Mouse (Mus musculus) heart, adult 18-20 months (tissue): ENCODE measurements around the gene Afg1l. TPM values are rescaled to one million over a fixed set of nuclear protein-coding genes. Genes with fewer than 3 reads are reported as not detected.

Source experiments
- DNase-seq, 2 experiments: peaks; one replicate each; pipeline ENCODE4 v3.0.0; 2021 to 2022; ENCODE audit warnings: mixed read lengths in 1 of 2
- total RNA-seq, 2 experiments: library from RNA; stranded (reverse); gene quantifications; 2 replicates each; pipeline ENCODE4 v1.2.3; 2021

The Afg1l gene
- total RNA-seq, 2 experiments from 2014 or later: 31.8 to 32.7 TPM

DNA sequence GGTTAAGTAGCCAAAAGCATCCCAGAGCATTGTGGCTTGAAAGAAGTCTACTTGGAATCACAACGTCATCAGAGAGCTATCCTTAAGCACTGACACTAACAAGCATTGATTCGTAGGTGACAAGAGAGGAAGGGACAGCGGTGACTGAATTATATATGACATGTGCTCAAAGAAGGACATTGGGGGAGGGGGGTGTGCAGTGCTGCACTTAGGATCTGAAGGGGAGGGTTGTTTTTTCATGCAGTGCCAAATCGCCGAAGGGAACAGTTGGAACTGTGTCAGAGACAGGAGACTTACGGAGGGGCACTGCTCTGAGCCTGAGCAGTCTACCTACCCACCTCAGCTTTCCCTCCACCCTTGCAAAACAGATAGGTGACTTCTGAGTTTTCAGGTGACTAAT lies 94.7 kb downstream of the Afg1l start:
- DNase-seq: no peak

- no peak for DNase-seq
Observed at GRCm38 (mm10) chr10:42364216-42364615, 114.1 kb downstream of the Afg1l start.

DNA sequence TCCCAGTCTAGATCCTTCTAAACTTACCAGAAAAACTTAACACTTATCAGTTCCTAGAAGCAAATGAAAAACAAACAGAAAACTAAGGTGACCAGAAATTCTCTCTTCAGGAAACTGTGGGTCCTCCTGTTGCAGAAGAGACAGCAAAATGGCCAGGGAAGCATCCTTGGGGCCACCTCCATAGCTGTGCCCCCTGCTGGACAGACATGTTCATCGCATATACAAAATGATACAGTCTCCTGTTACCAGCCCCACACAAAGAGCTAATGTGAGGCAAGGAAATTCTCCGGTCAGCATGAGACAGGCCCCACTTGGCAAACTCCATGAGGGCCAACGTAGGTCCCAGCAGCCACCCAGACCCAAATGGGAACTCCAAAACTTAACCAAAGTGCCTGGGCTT lies 122.4 kb downstream of the Afg1l start:
- DNase-seq: no peak

- no peak for DNase-seq
Observed at GRCm38 (mm10) chr10:42347986-42348385, 130.4 kb downstream of the Afg1l start.

- peak in 1 of 2 experiments; percentile 5 for DNase-seq
Observed at GRCm38 (mm10) chr10:42347127-42347526, 131.2 kb downstream of the Afg1l start.

DNA sequence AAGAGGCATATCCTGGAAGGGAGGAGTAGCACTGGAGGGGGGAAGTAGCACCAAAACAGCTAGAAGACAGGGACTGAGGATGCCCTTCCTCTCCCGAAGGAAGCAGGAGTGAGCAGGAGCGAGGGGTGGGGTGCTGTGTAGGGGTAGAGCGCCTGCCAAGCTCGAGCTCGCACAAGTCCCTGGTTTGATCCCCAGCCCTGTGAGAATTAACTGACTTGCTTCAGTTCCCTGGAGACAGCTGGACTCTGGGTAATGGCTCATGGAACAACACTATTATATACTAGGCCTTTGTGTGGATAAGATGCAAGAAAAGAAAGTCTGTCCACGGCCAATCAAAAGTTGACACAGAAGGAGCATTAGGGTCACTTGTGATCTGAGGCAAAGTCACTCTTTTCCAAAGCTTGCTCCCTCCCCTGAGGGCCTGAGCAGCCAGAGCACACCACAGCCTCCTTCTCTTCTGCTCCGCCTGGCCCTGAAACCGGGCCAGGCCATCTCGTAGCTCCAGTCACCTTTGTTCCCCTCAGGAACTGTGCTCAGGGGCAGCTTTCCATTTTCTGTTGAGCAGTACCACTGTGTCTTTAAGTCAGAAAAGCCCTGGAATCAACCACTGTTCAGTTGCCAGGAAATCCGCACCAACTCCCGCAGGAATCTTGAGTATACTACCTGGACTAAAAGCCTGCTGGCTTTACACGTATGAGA lies 132.0 kb downstream of the Afg1l start:
- DNase-seq: no peak

- no peak for DNase-seq
Observed at GRCm38 (mm10) chr10:42342714-42343113, 135.7 kb downstream of the Afg1l start.

DNA sequence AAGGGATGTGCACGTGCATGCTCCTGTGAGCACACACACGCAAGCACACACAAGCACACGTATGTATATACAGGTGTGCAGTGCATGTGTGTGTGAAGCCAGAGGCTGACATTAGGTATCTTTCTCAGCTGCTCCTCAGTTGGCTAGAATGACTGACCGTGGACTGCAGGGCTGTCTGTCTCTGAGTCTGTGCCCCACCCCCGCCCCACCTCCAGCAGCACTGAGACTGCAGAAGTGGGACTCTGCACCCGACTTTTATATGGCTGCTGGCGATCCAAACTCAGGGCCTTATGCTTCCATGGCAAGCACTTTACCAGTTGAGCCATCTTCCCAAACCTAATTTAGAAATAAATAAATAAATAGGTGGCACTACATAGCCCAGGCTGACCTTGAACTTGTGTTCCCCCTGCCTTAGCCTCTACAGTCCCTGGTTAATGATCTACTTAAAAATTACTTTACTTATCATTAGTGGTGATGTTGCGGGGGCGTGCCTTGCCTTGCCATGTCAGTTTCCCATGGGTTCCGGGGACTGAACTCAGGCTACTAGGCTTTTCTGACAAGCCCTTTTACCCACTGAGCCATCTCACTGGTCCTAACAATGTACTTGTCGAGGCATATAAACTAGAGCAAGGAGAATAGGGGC lies 136.4 kb downstream of the Afg1l start:
- no peak for DNase-seq

- DNase-seq: no peak
Observed at GRCm38 (mm10) chr10:42340426-42340793, 138.0 kb downstream of the Afg1l start.

DNA sequence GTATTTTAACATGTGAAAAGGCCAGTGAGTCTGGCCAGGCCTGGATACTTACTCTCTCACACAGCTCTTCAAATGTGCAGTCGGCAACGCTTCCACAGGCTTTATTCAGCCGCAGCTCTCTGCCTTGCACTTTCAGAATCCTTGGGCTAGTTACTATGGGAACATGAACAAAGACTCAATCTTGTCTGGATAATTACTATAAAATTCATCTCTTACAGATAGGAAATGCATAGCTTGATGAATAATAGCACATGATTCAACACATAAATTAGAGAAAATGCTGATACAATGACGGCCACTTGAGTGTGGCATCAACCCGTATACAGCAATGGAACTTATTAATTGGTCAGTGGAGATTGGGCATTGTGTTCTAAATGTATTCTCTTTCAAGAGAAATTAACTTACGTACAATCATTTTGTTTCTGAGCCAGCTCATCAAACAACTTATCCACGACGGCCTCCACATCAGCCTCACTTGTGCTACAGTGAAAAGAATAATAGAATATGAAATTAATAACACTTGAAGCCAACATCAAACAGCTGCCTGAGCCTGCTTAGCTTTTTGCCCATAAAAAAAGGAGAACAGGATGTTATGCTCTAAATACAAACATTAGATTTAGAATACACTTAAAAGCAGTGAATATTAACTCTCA lies 138.5 kb downstream of the Afg1l start:
- DNase-seq: no peak

DNA sequence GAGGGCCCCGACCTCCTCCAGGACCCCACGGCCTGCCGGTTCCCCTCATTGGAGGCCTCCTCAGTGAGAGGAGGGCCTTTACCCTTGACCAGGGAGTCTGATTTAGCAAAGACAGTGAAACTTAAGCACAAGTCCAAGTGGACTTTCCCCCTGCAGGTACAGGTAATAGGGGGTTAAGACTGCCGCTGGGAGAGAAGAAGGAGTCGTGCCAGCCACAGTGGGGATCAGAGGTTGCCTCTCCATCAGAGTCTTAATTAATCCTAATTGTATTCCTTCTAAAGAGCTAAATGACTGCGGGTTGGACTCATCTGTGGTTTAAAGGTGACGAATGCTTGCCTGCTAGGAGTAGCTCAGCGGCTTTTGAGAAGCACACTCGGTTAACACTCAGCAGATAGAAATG lies 139.9 kb downstream of the Afg1l start:
- no peak for DNase-seq

DNA sequence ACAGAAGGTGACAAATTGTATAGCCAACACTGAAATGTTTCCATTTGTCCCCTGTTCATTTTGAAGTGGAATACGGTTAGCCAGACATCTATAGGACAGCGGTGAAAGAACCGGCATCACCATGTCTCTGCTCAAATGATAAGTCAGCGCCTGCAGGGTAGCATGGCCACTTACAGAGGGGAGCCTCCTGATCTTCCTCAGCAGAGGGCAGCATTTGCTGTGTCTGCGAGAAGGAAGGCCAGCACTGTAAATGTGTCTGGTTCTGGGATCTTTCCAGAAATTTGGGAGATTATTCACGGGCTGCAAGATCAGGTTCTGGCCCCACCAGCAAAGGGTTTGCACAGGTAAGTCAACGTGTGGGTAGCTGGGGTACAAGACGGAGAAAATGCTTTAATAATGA lies 150.8 kb downstream of the Afg1l start:
- DNase-seq: no peak

- DNase-seq: no peak
Observed at GRCm38 (mm10) chr10:42325305-42325704, 153.1 kb downstream of the Afg1l start.

GRCm38 (mm10) chr10:42323978-42324377 lies 154.4 kb downstream of the Afg1l start:
- no peak for DNase-seq

DNA sequence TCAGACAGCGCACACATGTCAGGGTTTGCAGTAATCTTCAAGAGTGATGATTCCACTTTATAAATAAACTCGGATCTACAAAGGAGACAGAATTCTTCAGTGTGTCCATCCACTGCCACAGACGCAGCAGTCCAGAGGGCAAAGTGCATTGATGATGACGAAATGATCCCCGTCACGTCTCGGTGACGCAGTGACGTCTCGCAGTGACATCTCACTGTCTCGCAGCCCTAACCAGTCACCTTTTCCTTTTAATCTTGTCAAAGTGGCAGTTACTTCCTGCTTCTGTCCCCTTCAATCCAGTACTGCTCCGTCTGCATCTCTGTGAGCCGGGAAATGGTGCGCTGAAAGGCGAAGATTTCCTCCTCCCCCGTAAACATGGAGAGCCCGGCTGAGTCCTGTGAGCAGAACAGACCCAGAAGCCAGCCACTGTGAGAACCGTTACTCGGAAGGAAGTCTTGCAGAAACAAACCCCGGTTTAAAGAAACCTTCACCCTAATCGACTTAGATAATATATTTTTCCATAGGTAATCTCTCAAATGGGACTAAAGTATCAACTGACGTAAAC lies 165.1 kb downstream of the Afg1l start:
- DNase-seq: no peak

DNA sequence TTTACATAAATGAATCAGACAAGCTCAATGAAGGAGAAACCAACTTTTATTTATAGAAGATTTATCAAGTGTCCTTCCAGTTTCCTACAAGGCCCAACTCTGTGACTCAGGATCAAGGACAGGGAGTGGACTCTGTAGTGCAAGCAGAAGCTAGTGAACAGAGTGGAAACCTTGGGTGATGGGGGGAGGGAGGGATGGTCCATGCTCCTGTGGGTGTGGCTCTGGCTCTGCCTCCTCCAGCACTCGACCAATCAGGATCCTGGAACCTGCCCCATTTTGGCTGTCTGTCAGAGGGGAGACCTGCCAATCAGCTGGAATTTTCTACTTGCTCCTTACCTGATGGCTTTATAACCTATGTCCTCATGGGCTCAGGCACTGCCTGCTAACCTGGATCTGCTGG lies 165.8 kb downstream of the Afg1l start:
- DNase-seq: no peak

GRCm38 (mm10) chr10:42308687-42308987 lies 169.7 kb downstream of the Afg1l start:
- no peak for DNase-seq

DNA sequence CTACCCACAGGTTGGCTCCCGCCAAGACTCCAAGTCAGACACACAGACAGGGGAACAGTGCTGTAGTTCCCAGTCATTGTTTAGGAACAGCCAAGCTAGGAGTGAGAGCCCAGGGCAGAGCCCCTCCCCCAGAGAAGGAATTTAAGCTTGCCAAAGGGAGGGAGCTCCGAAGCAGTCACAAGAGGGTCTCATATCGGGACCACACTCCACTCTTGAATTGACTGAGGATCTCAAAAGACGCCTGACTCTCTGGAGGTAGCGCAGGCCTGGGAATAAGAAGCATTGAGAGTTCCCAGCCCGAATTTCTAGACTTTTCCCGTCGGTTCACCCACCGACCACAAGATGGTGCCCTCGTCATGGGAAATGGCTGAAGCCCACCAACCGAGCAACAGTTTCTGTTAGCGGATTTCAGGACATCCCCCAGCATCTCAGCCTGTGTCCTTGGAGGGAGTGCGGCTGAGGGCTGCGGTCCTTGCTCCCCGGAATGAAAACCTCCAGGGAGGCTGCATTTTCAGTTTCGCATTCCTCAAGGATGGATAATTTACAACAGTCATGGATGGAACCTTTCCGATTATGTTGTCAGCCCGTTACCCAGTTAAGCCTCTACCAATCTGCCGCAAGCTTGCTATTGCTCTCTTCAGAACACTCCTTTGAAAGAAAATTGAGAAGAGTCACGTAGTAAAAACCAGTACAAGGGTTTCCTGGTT lies 170.2 kb downstream of the Afg1l start:
- peak; percentile 65 to 91 for DNase-seq

GRCm38 (mm10) chr10:42306422-42306821 lies 171.9 kb downstream of the Afg1l start:
- DNase-seq: no peak

DNA sequence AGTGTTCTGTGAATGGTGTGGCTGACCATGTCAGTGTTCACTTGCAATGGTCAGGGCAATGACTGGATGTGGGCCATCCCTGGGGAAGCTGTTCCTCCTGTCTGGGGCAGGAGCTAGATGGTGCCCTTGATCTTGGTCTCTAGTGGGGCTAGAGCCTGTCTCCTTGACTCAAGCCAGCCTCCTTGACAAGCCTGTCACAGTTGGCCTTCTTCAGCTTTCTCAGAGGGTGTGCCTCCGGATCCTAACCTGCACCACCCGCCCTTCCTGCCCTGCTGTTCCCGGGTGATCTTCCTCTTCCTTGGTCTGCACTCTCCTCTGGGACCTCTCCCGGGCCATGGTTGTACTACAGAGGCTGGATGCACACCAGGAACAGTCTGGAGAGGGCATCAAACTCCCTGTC lies 177.6 kb downstream of the Afg1l start:
- DNase-seq: peak in 1 of 2 experiments; percentile 17

- DNase-seq: peak; percentile 21 to 44
Observed at GRCm38 (mm10) chr10:42299967-42300366, 178.4 kb downstream of the Afg1l start.

GRCm38 (mm10) chr10:42299426-42299825 lies 178.9 kb downstream of the Afg1l start:
- DNase-seq: no peak

DNA sequence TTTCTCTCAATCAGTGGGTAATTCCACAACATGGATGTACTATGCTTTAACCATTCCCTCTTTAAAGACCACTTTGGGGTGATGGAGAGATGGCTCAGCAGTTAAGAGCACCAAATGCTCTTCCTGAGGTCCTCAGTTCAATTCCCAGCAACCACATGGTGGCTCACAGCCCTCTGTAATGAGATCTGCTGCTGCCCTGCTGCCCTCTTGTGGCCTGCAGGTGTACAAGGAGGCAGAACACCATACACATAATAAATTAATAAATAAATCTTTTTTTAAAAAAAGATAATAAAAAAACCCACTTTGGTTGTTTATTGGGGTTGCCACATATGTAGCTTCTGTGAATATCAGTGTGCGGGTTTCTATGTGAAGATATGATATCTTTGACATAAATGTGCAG lies 180.4 kb downstream of the Afg1l start:
- DNase-seq: no peak
